Mouse (Mus musculus) gastrocnemius, postnatal 36 days (tissue): Measurements from ENCODE around the gene Plcb1. TPM values are rescaled to one million over a fixed set of nuclear protein-coding genes. Genes with fewer than 3 reads are reported as not detected.

Experiments
- DNase-seq, 2 experiments: peaks; one replicate each; pipeline ENCODE4 v3.0.0; 2022
- intact Hi-C: fragments of 180-260 bp; cut with DNase I; formaldehyde crosslinking; loops from one replicate; pipeline ENCODE4 v1.15.1; 2025
- total RNA-seq, 2 experiments: library from RNA; stranded (reverse); gene quantifications; 2 replicates each; pipeline ENCODE4 v1.2.3; 2021

The Plcb1 gene
- total RNA-seq, 2 experiments from 2014 or later, result 1.3 to 1.6 TPM

DNA sequence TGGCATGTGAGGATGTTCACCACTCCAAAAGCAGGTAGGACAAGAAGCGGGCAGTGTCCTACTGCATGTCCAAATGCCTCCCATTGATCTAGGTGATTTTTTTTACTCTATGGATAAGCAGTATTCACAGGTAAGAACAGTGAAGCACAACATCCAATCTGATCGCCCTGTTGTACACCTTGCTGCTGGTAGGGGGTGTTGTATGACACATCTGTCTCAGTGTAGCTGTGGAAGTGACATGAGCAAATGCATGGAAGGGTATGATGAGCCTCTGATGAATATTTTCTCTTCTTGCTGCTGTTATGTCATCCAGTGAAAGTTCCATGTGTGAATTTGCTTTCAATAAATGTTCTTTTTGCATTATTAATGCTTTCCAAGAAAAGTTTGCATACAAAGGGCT, 115.7 kb downstream of the Plcb1 start:
- DNase-seq, result no peak

DNA sequence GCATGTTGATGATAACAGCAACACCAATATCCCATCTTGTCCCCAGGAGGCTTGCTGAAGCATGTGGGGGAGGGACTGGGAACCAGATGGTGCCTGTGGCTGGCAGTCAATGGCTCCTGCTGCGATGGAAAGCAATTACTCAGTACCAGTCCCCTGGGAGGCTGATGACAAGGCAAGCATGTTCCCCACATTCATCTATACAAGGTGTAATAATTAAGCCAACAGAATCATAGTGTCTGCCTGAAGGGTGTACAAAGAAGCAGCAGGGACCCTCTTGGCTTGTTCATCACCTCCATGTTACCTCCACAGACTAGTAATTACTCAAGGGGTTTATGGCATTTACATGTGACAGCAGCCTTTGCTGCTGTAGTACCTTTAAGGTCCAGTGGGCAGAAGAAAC, 125.0 kb downstream of the Plcb1 start:
- DNase-seq, result no peak
- intact Hi-C loops, result no loop called here

More for the DNA sequence above, 115.7 kb downstream of the Plcb1 start:
- intact Hi-C loops, result no loop called here

DNA sequence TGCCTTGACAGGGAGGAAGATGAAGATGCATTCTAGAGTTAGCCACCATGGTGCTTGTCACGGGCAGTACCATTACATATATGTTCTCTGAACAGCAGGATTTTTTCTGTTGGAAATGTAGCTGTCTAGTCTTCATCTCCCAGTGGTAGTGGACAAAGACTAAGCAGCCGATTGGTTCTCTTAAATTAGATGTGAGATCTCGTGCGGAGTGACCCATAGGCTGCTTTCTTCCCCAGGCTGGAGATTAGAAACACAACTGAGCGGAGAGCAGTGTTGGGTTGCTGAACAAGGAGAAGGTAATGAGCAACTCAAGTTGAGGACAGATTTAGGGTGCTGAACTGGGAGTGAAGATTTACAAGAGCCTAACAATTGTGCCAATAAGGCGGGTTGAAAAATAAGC, 125.5 kb downstream of the Plcb1 start:
- DNase-seq, result no peak
- intact Hi-C loops, result no loop called here

DNA sequence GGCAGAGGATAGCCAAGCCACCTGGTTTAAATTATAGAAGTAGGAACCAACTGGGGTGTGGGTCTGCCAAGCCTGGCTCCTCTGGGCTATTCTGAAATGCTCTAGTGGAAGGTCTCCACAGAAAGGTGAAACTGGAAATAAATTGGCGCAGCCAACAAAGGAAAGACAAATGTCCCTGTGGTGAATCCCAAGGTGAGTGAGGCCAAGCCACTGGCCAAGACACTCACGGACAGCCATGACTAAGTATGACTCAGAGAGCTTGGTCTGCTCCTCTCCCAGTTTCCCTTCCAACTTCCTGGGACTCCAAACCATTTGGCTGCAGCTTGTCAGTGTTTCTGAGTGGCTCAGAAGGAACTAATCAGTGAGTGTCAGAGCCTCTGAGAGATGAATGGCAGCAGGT, 126.7 kb downstream of the Plcb1 start:
- intact Hi-C loops, result no loop called here
- no peak for DNase-seq

DNA sequence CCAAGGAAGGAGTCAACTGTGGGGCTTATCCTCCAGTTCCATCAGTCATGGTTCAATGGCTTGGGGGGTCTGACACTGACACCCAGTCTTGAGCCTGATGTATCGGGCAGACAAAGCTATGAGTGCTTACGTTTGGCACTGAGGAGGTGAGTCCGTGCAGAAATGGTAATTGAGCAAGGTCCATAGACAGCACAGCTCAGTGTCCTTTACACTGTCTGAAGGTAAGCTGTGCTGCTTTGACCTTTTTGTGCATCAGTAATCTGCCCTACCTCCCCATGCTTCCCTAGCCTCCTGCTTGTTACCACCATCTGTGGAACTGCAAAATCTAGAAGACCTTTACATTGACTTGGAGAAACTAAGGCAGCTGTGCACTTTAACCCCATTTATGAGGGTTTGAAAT, 127.7 kb downstream of the Plcb1 start:
- DNase-seq, result no peak
- intact Hi-C loops, result no loop called here

DNA sequence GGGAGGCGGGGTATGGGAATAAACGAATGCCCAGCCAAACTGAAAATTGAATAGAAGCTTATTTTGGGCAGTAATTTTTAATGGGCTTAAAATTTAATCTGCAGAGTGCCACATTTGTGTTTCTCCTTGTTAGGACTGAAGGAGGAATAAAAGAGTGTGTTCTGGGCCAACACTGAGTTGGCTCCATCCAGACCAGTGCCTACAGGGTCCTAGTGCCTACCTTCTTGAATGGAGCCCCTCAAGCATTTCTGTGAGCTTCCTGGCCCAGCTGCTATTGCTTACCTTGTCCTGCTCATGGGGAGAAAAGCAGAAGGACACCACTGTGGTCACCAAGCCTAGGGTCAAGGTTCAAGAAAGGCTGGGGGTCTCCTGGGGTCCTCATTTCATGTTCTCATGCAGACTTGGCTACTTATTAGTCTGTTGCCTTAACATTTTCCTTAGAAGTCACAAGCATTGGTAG, 128.3 kb downstream of the Plcb1 start:
- intact Hi-C loops, result no loop called here
- no peak for DNase-seq

DNA sequence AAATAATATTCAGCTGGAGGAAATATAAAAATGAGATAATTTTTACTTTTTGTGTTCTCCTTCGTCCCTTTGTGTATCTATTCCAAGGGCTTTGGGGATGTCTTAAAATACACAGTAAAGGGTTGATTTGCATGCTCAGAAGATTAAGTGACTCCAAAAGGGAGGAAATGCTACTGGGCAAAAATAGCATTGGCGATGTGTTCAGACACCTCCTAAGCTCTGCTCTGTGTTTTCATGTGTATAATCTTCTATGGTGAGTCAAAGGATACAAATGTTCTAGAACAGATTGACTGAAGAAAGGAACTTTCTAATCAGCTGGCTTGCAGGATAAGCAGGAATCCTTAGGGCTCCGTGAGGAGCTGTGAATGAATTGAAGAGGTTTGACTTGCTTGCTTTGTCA, 129.2 kb downstream of the Plcb1 start:
- DNase-seq, result no peak
- intact Hi-C loops, result no loop called here

DNA sequence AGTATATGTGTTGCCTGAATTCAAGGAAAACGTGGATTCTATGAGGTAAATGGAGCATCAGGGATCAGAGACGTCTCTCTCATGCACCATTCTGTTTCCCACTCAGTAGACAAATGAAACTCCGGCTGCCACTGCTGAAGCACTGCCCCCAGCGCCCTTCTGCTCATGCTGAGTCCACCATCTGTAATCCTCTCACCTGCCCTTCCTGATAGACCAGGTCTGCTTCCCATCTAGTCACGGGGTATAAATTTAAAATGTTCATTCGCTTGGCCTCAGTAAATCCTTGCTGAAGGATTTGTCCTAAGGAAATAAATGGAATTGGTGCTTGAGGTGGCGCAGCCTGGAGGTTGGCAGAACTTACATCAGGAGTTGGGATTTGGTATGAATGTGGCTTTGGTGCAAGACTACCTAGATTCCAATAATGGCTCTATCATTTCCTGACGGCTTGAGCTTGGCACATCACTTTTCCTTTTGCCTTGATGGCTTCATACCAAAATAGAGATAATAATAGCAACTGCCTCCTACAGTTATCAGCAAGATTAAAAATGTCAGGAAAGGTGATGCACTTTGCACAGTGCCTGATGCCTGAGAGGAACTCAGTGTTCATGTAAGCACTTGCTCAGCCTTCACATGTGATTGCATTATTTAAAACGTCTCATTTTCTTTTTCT, 134.9 kb downstream of the Plcb1 start:
- intact Hi-C loops, result no loop called here
- no peak for DNase-seq

DNA sequence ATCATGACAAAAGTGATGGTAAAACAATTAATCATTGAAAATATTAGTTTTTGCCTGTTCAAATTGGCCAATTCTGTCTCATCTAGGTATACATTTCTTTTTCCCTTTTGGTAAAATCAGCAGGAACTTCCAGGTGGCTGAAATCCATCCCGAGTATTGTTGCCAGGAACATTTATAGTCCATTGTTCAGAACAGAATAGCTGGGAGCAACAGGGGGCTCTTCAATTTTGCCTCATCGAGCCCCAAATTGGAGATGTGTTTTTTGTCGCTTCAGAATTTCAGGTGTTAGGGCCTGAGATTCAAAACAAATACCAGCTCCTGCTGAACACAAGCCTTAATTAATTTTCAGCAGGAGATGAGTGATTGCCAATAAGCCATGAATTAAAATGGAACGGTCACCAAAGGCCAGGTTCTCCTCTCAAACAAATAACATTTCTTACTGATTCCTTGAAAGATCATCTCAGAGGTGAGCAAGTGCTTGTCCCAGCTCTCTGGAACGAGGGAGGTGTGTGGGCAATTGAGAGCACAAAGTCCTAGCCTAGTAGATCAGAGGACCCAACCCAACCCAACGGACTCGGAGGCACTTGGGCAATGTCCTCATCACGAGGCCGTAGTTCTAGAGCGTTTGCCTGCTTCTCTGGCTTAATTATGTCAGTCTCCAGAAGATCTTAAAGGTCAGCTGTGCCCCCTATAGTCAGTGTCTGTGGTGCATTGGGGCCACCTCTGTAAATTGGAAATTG, 136.9 kb downstream of the Plcb1 start:
- no peak for DNase-seq
- intact Hi-C loops, result no loop called here

DNA sequence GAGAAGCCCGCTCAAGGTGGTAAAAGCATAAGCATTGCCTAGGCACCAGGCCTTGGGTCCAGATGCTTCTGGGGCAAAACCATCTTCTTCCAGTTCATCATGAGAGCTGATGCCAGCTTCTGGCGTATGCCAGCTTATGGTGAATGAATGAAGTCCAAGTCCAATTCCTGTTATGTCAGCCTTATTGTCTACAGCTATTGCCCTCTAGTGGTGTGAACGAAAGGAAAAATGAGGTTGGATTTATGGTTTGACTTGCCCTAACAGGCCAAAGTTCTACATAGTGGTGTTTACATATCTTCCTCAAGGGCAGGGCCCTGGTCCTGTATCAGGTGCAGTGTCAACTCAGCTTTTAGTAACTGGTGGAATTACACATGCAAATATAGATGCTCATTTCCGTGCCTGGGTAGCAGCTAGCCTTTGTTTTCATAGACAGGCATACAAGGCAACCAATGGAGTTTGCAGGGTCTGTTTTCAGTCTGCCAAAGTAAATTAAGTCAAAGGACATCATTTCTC, 138.3 kb downstream of the Plcb1 start:
- DNase-seq, result no peak
- intact Hi-C loops, result no loop called here

DNA sequence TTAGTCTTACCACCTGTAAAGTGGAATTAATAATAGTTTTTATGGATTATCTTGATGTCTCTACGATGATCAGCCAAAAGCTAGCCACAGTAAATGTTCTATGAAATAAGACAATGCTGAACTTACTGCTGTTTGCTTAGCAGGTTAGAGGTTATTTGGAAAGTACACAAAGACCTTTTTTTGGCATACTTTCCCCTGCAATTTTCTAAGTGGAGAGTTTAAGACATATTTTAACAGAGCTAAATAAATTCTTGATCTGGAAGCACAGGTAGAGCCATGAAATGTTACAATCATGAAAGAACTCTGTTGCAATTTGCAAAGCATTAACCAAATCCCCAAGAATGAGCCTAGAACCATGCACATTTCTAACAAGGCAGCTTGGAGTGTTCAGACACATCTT, 140.4 kb downstream of the Plcb1 start:
- intact Hi-C loops, result no loop called here

DNA sequence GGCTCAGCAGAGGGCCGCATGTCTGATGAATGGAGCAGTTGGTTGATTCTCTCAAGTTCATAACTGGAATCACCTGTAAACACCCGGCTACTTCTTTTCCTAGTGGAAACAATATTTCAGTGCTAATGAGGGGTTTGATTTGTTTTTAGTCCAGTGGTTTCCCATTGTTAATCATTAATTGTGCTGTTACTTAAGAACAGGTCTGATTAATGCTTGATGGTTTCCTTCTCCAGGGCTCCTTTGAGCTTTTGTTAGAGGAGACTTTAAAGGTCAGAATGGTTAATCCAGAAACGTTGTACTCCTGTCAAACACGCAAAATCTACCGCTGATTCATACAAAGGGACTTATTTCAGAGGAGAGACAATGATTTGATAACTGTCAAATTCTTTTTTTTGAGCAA, 141.2 kb downstream of the Plcb1 start:
- DNase-seq, result no peak
- intact Hi-C loops, result no loop called here

More for the DNA sequence above, 140.4 kb downstream of the Plcb1 start:
- no peak for DNase-seq

DNA sequence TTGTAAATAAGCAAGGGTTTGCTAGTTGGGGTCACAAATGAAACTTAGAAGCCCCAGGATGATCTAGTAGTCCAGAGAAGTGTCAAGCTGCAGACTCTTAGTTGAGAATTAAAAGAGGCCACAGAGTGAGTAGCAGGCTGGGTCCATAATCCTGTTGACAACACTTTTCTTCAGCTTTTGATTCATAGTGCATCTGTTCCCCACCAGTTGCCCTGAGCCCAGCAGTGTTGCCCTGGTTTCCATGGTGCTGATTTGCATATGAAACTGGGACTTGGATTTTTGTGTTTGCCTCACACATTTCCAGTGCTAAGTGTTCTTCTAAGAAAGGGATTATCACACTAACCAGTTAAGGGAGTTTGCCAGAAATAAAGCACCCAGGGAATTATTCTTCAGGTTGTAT, 143.6 kb downstream of the Plcb1 start:
- intact Hi-C loops, result no loop called here
- DNase-seq, result no peak

DNA sequence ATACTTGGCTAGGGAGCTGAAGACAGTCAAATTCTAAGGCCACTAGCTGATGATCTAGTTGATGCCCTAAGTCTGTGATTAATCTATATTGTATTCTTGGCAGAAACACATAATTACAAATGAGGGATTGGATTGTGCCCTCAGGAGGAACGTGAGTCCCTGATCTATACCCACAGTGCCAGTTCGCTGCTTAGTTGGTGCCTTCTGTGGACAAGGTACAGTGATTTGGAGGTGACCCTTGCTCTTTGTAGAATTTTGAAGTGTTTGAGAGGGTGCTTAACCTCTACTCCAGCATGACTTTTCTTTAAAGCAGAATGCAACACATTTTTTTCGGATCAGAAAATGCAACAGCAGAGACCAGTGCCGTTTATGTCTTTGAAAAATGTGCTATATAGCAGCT, 145.1 kb downstream of the Plcb1 start:
- no peak for DNase-seq
- intact Hi-C loops, result no loop called here

DNA sequence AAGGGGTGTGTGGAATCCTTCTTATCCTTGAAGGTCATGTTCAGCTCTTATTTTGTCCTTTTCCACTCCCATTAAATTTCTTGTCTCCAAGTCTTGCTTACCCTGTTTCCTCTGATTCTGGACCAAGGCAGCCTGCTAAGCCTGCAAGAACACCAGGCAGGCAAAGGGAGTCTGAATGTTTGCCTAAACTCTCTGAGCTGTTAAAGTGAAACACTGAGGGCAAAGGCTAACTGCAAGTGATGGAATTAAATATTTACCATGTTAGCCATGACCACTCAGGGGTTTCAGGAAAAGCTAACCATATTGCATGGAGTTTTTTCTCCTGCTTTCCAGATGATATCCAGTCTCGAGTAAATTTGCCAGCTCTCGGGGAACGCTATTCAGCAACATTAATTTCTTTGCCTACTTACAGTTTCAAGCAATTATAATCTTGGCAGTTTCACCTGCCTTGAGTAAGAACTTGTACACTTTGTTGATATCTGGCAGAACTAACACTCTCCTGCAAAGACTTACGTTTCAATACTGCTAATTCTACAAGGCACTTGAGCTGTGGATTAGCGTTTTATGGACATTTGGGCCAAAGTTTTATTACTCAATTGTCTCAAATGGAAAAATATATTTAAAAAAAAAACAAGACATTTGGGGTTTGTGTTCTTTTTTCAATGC, 146.0 kb downstream of the Plcb1 start:
- intact Hi-C loops, result no loop called here
- no peak for DNase-seq

DNA sequence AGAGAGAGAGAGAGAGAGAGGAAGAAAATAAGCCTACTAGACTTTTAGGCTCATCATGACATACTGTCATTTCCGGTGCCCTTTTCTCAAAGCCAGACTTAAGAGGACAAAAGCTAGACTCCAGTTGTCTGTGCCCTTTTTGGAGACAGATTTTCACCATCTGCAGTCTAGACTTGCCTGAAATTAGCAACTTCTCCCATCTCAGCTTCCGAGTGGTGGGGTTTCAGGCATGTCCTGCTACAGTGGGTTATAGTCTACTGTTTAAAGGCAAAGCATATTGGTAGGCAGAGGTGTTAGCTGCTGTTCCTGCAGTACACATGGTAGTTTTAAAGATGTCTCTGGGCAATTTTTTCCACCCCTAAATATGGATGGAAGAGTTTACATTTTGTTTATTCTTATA, 149.6 kb downstream of the Plcb1 start:
- intact Hi-C loops, result no loop called here
- no peak for DNase-seq

DNA sequence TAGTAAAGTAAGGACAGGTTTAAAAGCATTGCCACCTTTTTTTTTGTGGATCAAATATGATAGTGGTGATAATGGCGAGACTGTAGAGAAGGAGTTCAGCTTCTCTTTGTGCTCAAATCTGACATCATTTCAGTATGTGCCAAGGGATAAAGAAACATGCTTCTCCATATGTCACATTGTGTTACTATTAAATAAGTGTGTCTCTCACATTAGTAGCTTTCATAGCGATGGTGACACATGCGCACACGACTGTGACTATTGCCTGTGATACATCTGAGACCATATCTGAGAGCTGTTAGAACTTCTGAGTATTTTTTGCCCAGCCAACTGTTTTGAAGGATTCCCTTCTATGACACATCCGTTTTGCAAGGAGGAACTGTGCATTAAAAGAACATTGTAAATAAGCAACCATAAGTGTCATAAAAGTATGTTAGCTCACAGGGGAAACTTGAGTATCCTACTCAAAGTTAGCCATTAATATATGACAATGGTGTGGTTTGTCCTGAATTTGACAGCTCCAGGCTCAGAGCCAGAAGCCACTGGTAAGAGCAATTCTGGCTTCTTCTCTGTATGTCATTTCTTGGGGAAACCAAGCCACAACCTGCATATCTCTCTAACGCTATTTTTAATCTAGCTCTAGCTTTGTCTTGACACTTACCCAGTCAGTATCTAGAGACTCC, 150.2 kb downstream of the Plcb1 start:
- DNase-seq, result no peak
- intact Hi-C loops, result no loop called here

DNA sequence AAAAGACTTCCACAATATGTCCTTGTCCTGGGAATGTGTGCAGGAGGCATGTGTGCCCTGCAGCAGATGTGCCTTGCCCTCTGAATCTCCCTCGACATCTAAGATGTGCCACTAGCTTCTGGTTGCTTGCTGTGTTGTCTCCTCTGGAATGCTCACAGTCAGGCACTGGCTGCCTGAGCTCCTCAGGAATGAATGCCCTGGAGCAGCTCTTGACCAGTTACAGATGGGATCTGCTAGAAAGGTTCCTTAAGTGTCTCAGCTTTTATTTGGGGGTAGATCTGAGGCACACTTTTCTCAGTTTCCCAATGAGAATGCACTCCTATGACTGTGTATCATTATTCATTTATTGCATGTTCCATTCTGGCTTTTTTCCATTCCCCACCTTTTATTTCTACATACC, 151.8 kb downstream of the Plcb1 start:
- intact Hi-C loops, result no loop called here
- no peak for DNase-seq

DNA sequence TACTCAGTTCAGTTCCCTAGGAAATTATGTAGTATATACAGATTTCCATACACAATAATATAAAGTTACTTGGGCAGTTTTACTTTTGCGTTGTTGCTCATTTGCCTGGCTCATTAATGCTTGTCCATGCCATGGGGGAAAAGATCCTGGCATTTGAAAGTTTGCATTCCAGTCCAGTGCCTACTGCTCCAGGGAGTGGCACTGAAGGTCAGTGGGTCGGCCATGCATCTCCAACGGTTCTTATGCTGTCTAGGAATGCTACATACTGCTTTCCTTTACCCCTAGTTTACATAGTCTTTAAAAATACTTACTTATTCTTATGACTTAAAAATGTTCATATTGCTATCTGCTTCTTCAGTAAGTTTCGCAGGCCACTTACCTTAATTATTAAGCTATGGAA, 156.2 kb downstream of the Plcb1 start:
- DNase-seq, result no peak
- intact Hi-C loops, result no loop called here

DNA sequence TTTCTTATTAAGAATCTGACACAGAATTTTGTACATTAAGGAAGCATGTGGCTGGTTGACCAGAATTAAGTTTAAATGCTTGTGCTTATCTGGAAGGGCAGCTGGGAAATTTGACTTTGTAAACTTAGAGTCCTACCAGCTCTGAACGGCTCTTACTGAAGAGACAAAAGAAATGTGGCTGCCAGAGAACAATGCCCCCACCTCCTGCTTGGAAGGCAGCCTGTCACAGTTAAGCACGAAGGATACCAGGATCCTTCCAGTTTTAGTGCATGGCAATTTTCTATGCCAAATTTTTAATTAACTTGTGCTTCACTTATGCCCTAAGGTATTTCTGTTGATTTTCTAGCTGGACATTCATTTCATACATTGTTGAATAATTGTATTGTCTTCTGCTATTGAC, 157.1 kb downstream of the Plcb1 start:
- intact Hi-C loops, result no loop called here
- no peak for DNase-seq

DNA sequence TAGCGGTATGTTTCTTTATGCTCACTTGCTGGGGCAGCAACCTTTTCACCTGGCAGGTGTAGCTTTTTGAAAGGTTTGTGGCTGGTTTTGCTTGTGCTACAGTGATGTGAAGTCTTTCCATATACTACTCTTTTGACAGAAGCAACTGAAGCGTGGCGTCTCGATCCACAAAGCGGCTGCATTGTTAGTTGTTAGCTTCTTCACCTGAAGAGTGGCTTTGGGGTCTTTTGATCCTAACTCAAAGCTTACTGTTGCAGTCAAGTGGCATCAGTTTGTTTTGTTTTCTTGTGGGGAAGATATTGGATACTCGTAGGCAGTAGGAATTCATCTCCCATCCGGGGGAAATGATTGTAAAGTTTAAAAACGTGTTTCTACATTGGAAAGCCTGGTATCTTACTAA, 160.5 kb downstream of the Plcb1 start:
- DNase-seq, result no peak
- intact Hi-C loops, result no loop called here
